Mouse (Mus musculus): ENCODE data around the gene Igfbp2. TPM values are rescaled to one million over a fixed set of nuclear protein-coding genes. Genes with fewer than 3 reads are reported as not detected.
A peak's percentile ranks its signal among the peaks of the same experiment; 100 is the strongest.

Gene Igfbp2
- polyA plus RNA-seq, 1 experiment from 2014 or later, result 469 TPM

DNA sequence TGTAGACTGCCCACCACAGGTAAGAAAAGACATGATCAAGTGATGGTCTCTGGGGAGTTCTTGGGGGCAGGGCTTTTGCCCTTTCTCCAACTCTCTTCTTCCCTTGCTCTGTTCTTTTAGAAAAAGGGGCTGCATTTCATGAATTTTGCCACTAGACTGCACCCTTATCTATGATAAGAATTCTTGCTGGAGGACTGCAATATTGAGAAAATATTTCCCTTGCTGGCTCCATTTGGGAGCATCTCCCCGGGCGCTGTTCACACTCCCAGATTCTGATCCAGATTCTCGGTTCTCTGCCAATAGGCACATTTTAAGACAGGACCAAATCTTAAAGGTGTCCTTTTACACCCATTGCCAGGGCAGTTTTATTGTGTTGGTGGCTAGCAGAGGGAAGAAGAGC lies 51.8 kb downstream of the Igfbp2 start:
- 37% methylated on average over 3 of the region's 3 CpGs for WGBS
- Histone ChIP-seq H3K4me2 (ENCODE audit: low read length) (0 out of 2 replicates have a peak overlapping the region, but pooled peaks have one; percentile 5), H3K9ac (ENCODE audit: low read depth, low read length) (no peak overlapping the region), H3K27me3 (replicated peaks; ENCODE audit: control insufficient read depth, insufficient read depth, low read length) (no peaks in the 10 kb centered on the region), H3K27ac (ENCODE audit: low read depth, low read length) (no peak overlapping the region; the same call in 1 of the 2 replicates), H3K4me1 (ENCODE audit: control insufficient read depth, insufficient read depth, low read depth, low read length) (peaks cover 15% of the 10 kb centered on the region), H3K9me3 (ENCODE audit: control insufficient read depth, low read length) (no peaks in the 10 kb centered on the region), H3K36me3 (ENCODE audit: control insufficient read depth, insufficient read depth, low read length) (no peaks in the 10 kb centered on the region), H3K4me3 (ENCODE audit: low read length) (no peak overlapping the region)
- no peak for ATAC-seq

- Histone ChIP-seq H3K36me3 (ENCODE audit: control insufficient read depth, insufficient read depth, low read length) (no peaks in the 10 kb centered on the region), H3K4me3 (ENCODE audit: low read length) (0 out of 2 replicates have a peak overlapping the region, but pooled peaks have one; percentile 11), H3K9ac (ENCODE audit: low read depth, low read length) (peak overlapping the region; percentile 24; the same call in 1 of the 2 replicates), H3K27ac (ENCODE audit: low read depth, low read length) (no peak overlapping the region; the same call in 1 of the 2 replicates), H3K9me3 (ENCODE audit: control insufficient read depth, low read length) (no peaks in the 10 kb centered on the region), H3K4me2 (ENCODE audit: low read length) (peak overlapping the region; percentile 44), H3K4me1 (ENCODE audit: control insufficient read depth, insufficient read depth, low read depth, low read length) (peaks cover 15% of the 10 kb centered on the region), H3K27me3 (replicated peaks; ENCODE audit: control insufficient read depth, insufficient read depth, low read length) (no peaks in the 10 kb centered on the region)
- ATAC-seq, result peak; percentile 66
- 6% methylated on average over 3 of the region's 3 CpGs for WGBS
Measured at GRCm38 (mm10) chr1:72877892-72878291, 53.6 kb downstream of the Igfbp2 start.

DNA sequence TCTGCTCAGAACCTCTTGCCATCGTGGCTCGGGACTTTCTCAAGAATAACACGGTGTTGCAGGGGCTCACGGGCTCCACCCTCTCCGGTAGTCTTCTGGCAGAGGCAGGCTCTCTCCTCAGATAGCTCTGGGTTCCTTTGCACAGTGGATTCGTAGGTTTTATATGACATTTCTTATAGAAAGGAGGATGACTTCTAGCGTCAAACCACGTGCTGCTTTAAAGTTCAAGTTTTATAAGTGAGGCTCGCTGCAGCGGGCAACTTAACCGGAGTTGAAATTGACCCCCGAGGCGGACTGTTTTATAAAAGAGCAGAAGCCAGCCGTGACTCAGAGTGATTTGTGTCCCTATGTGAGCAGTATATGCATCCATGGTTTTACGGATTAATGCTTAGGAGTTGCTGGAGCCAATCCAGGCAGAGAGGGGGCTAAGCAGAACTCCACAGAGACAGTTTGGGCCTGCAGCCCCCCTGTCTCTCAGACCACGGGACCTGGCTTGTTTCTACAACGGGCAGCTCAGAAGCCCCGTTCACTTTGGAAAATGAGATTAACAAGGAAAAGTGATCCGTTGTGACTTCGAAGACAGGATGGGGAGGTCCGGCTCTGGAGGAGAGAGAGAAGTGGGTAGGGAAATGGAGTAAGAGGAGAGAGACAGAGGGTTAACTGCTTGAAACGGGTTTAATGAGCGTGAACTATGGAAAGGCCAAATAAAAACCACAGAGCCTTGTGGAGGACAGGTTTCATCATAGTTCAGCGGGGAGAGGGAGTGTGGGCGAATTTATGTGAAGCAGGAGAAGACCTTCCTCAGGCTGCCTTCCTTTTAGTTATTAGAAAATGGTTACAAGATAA lies 54.4 kb downstream of the Igfbp2 start:
- peak overlapping the region; percentile 44 for H3K4me2 ChIP-seq (ENCODE audit: low read length)
- no peak for ATAC-seq
- no peak overlapping the region; the same call in 1 of the 2 replicates for H3K27ac ChIP-seq (ENCODE audit: low read depth, low read length)
- WGBS, result 52% methylated on average over 25 of the region's 25 CpGs
- peaks cover 15% of the 10 kb centered on the region for H3K4me1 ChIP-seq (ENCODE audit: control insufficient read depth, insufficient read depth, low read depth, low read length)
- H3K9me3 ChIP-seq (ENCODE audit: control insufficient read depth, low read length), result no peaks in the 10 kb centered on the region
- no peaks in the 10 kb centered on the region for H3K36me3 ChIP-seq (ENCODE audit: control insufficient read depth, insufficient read depth, low read length)
- no peaks in the 10 kb centered on the region for H3K27me3 ChIP-seq (replicated peaks; ENCODE audit: control insufficient read depth, insufficient read depth, low read length)
- no peak overlapping the region for H3K9ac ChIP-seq (ENCODE audit: low read depth, low read length)
- H3K4me3 ChIP-seq (ENCODE audit: low read length), result no peak overlapping the region

DNA sequence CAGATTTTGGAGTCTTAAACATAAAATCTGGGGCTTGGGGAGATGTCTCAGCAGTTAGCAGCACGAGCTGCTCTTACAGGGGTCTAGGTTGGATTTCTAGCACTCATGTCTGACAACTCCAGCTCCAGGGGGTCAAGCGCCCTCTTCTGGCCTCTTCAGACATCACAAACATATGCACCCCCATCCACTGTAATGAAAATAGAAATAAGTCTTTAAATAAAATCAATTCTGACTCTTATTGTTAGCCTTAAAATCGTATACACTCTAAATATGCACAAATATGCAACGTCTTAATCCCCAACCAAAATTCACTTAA lies 55.0 kb downstream of the Igfbp2 start:
- no peaks in the 10 kb centered on the region for H3K36me3 ChIP-seq (ENCODE audit: control insufficient read depth, insufficient read depth, low read length)
- H3K27ac ChIP-seq (ENCODE audit: low read depth, low read length), result no peak overlapping the region
- 50% methylated on average over 4 of the region's 4 CpGs for WGBS
- H3K4me3 ChIP-seq (ENCODE audit: low read length), result no peak overlapping the region
- no peak overlapping the region for H3K4me2 ChIP-seq (ENCODE audit: low read length)
- H3K9me3 ChIP-seq (ENCODE audit: control insufficient read depth, low read length), result no peaks in the 10 kb centered on the region
- H3K9ac ChIP-seq (ENCODE audit: low read depth, low read length), result no peak overlapping the region
- H3K27me3 ChIP-seq (replicated peaks; ENCODE audit: control insufficient read depth, insufficient read depth, low read length), result no peaks in the 10 kb centered on the region
- ATAC-seq, result no peak
- peaks cover 15% of the 10 kb centered on the region for H3K4me1 ChIP-seq (ENCODE audit: control insufficient read depth, insufficient read depth, low read depth, low read length)

DNA sequence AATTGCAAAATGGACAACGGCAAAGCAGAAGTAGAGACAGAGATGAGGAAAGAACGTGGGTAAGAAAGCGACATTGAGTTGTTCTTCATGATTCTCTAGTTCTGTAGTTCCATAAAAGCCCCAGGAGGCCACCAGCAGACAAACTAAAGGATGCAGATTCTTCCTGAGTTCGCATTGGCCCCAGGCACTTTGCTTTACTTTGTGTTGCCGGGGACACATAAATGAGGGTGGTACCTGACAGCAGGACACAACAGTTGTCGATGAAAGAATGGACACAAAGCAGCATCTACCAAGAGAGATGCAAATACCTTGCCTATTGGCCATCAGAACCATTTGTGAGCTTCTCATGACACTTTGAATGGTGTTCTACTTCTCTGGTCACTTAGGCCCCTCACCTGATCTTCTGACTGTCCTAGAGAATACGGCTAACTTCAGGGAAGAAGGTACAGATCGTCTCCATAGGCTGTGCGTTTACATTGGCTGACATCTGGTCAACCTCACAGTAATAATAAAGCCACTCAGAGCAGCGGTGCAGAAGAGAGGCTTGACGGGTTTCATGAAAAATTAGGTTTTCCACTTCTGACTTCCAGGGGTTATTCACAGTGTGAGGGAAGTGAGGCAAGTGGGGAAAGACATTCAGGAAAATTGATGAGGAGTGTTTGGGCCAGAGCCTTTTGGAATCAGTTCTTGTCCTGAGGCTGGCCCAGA lies 61.0 kb downstream of the Igfbp2 start:
- no peak for ATAC-seq
- no peak overlapping the region for H3K9ac ChIP-seq (ENCODE audit: low read depth, low read length)
- H3K36me3 ChIP-seq (ENCODE audit: control insufficient read depth, insufficient read depth, low read length), result no peaks in the 10 kb centered on the region
- WGBS, result 83% methylated on average over 11 of the region's 11 CpGs
- H3K9me3 ChIP-seq (ENCODE audit: control insufficient read depth, low read length), result no peaks in the 10 kb centered on the region
- H3K4me1 ChIP-seq (ENCODE audit: control insufficient read depth, insufficient read depth, low read depth, low read length), result no peaks in the 10 kb centered on the region
- no peaks in the 10 kb centered on the region for H3K27me3 ChIP-seq (replicated peaks; ENCODE audit: control insufficient read depth, insufficient read depth, low read length)
- H3K27ac ChIP-seq (ENCODE audit: low read depth, low read length), result no peak overlapping the region
- H3K4me3 ChIP-seq (ENCODE audit: low read length), result no peak overlapping the region
- no peak overlapping the region for H3K4me2 ChIP-seq (ENCODE audit: low read length)

DNA sequence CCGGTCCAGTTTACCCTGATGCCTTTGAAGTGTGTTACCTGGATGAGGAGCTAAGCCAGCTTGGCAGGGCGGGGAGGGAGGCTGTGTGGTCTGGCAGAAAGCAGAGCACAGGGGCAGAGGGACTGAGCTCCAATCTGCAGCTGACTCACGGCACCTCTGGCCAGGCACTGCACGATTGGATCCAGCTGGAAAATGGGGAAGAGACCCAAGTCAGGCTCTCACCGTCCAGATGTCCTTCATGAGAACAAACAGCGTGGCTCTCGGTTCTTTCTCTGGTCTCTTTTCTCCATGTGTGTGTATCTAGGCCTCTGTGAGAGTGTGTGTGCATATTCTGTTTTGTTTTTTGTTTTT lies 61.5 kb downstream of the Igfbp2 start:
- Histone ChIP-seq H3K27me3 (replicated peaks; ENCODE audit: control insufficient read depth, insufficient read depth, low read length) (no peaks in the 10 kb centered on the region), H3K27ac (ENCODE audit: low read depth, low read length) (no peak overlapping the region), H3K9ac (ENCODE audit: low read depth, low read length) (no peak overlapping the region), H3K9me3 (ENCODE audit: control insufficient read depth, low read length) (no peaks in the 10 kb centered on the region), H3K4me1 (ENCODE audit: control insufficient read depth, insufficient read depth, low read depth, low read length) (no peaks in the 10 kb centered on the region), H3K4me2 (ENCODE audit: low read length) (no peak overlapping the region), H3K4me3 (ENCODE audit: low read length) (no peak overlapping the region), H3K36me3 (ENCODE audit: control insufficient read depth, insufficient read depth, low read length) (no peaks in the 10 kb centered on the region)
- 82% methylated on average over 7 of the region's 7 CpGs for WGBS
- no peak for ATAC-seq

GRCm38 (mm10) chr1:72887910-72888309 lies 63.6 kb downstream of the Igfbp2 start:
- Histone ChIP-seq H3K4me1 (ENCODE audit: control insufficient read depth, insufficient read depth, low read depth, low read length) (no peaks in the 10 kb centered on the region), H3K27ac (ENCODE audit: low read depth, low read length) (no peak overlapping the region), H3K4me2 (ENCODE audit: low read length) (no peak overlapping the region), H3K4me3 (ENCODE audit: low read length) (no peak overlapping the region), H3K27me3 (replicated peaks; ENCODE audit: control insufficient read depth, insufficient read depth, low read length) (no peaks in the 10 kb centered on the region), H3K36me3 (ENCODE audit: control insufficient read depth, insufficient read depth, low read length) (no peaks in the 10 kb centered on the region), H3K9ac (ENCODE audit: low read depth, low read length) (no peak overlapping the region), H3K9me3 (ENCODE audit: control insufficient read depth, low read length) (no peaks in the 10 kb centered on the region)
- ATAC-seq, result no peak
- WGBS, result 43% methylated on average over 1 of the region's 1 CpGs

- Histone ChIP-seq H3K9ac (ENCODE audit: low read depth, low read length) (no peak overlapping the region), H3K9me3 (ENCODE audit: control insufficient read depth, low read length) (no peaks in the 10 kb centered on the region), H3K27me3 (replicated peaks; ENCODE audit: control insufficient read depth, insufficient read depth, low read length) (no peaks in the 10 kb centered on the region), H3K4me3 (ENCODE audit: low read length) (no peak overlapping the region), H3K4me2 (ENCODE audit: low read length) (no peak overlapping the region), H3K4me1 (ENCODE audit: control insufficient read depth, insufficient read depth, low read depth, low read length) (no peaks in the 10 kb centered on the region), H3K36me3 (ENCODE audit: control insufficient read depth, insufficient read depth, low read length) (no peaks in the 10 kb centered on the region), H3K27ac (ENCODE audit: low read depth, low read length) (no peak overlapping the region)
- 76% methylated on average over 2 of the region's 2 CpGs for WGBS
- no peak for ATAC-seq
Measured at GRCm38 (mm10) chr1:72895821-72896220, 71.5 kb downstream of the Igfbp2 start.

Measured in hindbrain, embryonic 16.5 days (tissue).